Mouse (Mus musculus) cortical plate, adult 2 months (tissue): ENCODE results near the gene Hist1h4a.

ENCODE experiments used
- CTCF ChIP-seq: fragments of 200-500 bp; IDR thresholded peaks from 2 replicates; pipeline ENCODE4 v1.5.1; 2011; ENCODE audit warnings: mild to moderate bottlenecking, control low read depth, low read length; ENCODE audit not compliant: insufficient read depth; ENCODE audit errors: extremely low read depth
- POLR2A ChIP-seq: fragments of 200-500 bp; IDR thresholded peaks from 2 replicates; pipeline ENCODE4 v1.6.1; 2011; ENCODE audit warnings: mild to moderate bottlenecking, low read length, control low read depth; ENCODE audit not compliant: insufficient read depth; ENCODE audit errors: extremely low read depth

DNA sequence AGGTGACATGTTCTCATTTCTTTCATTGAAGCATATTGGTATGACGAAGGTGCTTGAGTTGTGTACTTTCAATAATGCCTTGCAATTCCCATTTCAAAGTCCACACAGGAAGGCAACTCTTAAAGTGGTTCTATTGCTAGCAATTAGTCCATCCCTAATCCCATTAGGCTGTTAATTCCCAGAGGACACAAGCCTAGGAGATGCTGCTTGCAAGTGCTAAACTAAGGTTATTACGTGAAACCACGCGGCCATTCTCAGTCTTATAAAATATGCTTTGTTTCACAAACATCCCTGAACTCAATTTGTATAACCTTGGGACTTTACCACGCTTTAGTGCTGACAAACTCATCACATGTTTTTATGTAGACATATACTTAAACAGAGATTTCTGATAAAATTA lies 23.9 kb downstream of the Hist1h4a start:
- TF ChIP-seq POLR2A (no peak), CTCF (no peak)
